Mouse (Mus musculus) CD4-positive, CD25-positive, alpha-beta regulatory T cell, adult 9 weeks (primary cell): ENCODE measurements around the gene Cd79b. TPM values are rescaled to one million over a fixed set of nuclear protein-coding genes. Genes with fewer than 3 reads are reported as not detected.

ENCODE experiments used
- polyA plus RNA-seq: library from polyadenylated mRNA; unstranded; fragments of 100-300 nt; shearing (Covaris generic); gene quantifications from one replicate; pipeline ENCODE4 v1.2.1, GENCODE M21; 2017

The Cd79b gene
- 40.6 TPM for polyA plus RNA-seq

GRCm38 (mm10) chr11:106314333-106314812 lies at the start of gene Cd79b:
Cd79b (minus strand) TSS chr11:106314762.

GRCm38 (mm10) chr11:106353188-106353587 lies 38.6 kb upstream of the Cd79b start, which contains the start of gene Scn4a:
Scn4a (minus strand) TSS chr11:106353288.

GRCm38 (mm10) chr11:106301765-106302164 lies 12.8 kb downstream of the Cd79b start, which contains the start of gene Gh:
Gh (minus strand) TSS chr11:106301865.

GRCm38 (mm10) chr11:106276454-106276853 lies 38.1 kb downstream of the Cd79b start, which contains the start of gene Tcam1:
Tcam1 (plus strand) TSS chr11:106276672.

GRCm38 (mm10) chr11:106272644-106273310 lies 41.8 kb downstream of the Cd79b start, which contains the start of gene Smarcd2:
Smarcd2 (minus strand) TSS chr11:106272972.

Other genes with a start within 250 kb of the Cd79b start
- 16.8 TPM for gene Taco1, start 248.7 kb downstream of the Cd79b start, polyA plus RNA-seq
- gene Map3k3, start 230.1 kb downstream of the Cd79b start, polyA plus RNA-seq, result 15.1 TPM
- 1.4 TPM for gene Gm10840, start 153.9 kb downstream of the Cd79b start, polyA plus RNA-seq
- 784 TPM for gene Limd2, start 153.9 kb downstream of the Cd79b start, polyA plus RNA-seq
- 42.8 TPM for gene Strada, start 112.6 kb downstream of the Cd79b start, polyA plus RNA-seq
- 129 TPM for gene Ccdc47, start 98.4 kb downstream of the Cd79b start, polyA plus RNA-seq
- gene Ddx42, start 97.8 kb downstream of the Cd79b start, polyA plus RNA-seq, result 67.6 TPM
- gene Ftsj3, start 58.7 kb downstream of the Cd79b start, polyA plus RNA-seq, result 86.8 TPM
- 202 TPM for gene Psmc5, start 58.6 kb downstream of the Cd79b start, polyA plus RNA-seq
- gene Smarcd2, start 41.8 kb downstream of the Cd79b start, polyA plus RNA-seq, result 9.2 TPM
- gene Tcam1, start 38.1 kb downstream of the Cd79b start, polyA plus RNA-seq, result 0.17 TPM
- not detected for gene Gh, start 12.9 kb downstream of the Cd79b start, polyA plus RNA-seq
- not detected for gene Scn4a, start 38.5 kb upstream of the Cd79b start, polyA plus RNA-seq
- gene Prr29, start 50.7 kb upstream of the Cd79b start, polyA plus RNA-seq, result 0.36 TPM
- 126 TPM for gene Icam2, start 73.3 kb upstream of the Cd79b start, polyA plus RNA-seq
- 1.4 TPM for gene Ern1, start 173.1 kb upstream of the Cd79b start, polyA plus RNA-seq